Mouse (Mus musculus): ENCODE measurements at regions not wholly inside any gene's neighbourhood (a gene's known extent, or its start where the extent isn't known, plus 50 kb on each side); places are given as distances from the start of the nearest gene placed in this dataset.

DNA sequence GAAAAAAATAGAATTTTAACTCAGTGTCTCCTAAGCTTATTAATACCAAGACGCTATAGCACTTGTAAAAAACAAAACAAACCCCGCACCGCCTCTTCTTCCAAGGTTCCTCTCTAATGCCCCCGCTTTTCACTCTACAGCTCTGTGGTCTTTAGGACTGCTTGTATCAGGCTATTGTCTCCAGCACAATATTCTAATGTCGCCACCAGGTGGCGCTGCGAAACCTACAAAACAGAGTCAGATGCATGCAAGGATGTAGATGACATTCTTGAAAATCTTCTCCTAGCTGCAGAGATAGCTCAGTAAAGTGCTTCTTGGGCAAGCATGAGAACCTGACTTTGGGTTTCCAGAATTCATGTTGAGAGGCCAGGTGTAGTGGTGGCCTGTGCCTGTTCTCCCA is 75.9 kb upstream of the C2cd4b start:
- intact Hi-C loops (cut with DNase I): loop anchor here (10.0 kb wide), 1 partner anchor 291 kb away; no protein-coding TSS in a partner anchor

DNA sequence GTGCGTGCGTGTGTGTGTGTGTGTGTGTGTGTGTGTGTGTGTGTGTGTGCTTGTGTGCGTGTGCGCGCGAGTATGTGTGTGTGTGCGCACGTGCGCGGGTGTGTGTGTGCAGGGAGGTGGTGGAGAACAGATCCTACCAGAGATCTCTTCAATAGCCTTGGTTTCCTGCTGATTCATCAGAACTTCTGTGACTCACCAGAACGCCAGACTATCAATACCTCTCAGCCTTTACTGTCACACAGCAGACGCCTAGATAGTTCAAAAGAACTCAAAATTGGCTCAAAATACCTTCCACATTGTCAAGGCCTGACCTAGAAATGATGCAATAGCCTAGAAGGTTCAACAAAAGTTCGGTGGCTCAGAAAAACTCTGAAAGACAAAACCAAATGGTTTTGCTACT is 66.8 kb upstream of the C2cd4b start:
- DNase-seq (ENCODE audit: low spot score in 2 of 2): no peak
- intact Hi-C loops (cut with DNase I): no loop called here

More for the DNA sequence above, 75.9 kb upstream of the C2cd4b start:
- DNase-seq (ENCODE audit: low spot score in 2 of 2): peak; percentile 64

DNA sequence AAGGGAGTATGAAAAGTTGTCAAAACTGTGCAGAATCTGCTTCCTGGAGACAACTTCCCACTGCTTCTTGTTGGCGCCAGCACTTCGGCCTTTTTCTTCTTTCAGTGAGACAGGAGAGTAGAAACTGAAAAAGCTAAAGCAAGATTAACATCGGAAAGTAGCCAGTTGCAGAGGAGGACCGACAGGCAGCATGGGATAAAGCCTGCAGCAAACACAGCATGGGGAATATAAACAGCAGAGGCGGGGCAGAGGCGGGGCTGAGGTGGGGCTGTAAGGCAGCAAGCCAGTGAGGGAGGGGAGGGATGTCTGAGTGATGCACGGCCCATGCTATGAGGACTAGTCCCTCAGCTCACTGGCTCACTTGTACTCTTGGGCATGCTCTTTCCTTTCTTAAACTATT is 65.5 kb upstream of the C2cd4b start:
- intact Hi-C loops (cut with DNase I): no loop called here

DNA sequence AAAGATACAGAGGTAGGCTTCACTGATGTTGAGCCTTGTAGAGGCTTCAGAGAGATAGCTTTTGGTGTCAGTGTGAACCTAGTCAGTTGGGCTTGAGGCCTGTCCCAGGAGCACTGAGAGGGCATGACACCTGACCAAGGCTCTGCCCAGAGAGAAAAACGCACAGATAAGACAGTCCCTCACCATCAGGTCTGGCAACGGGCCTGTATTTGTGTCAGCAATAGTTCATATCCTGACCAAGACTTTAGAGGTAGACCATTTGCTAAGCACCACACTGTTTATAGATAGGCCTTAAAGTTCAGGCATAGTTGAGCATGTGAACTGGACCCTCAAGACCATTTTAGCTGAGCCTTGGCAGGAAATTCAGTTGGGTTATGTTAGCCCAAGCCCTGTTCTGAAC is 60.4 kb upstream of the C2cd4b start:
- DNase-seq (ENCODE audit: low spot score in 2 of 2): no peak
- intact Hi-C loops (cut with DNase I): no loop called here

More for the DNA sequence above, 65.5 kb upstream of the C2cd4b start:
- DNase-seq (ENCODE audit: low spot score in 2 of 2): peak; percentile 35 to 45

DNA sequence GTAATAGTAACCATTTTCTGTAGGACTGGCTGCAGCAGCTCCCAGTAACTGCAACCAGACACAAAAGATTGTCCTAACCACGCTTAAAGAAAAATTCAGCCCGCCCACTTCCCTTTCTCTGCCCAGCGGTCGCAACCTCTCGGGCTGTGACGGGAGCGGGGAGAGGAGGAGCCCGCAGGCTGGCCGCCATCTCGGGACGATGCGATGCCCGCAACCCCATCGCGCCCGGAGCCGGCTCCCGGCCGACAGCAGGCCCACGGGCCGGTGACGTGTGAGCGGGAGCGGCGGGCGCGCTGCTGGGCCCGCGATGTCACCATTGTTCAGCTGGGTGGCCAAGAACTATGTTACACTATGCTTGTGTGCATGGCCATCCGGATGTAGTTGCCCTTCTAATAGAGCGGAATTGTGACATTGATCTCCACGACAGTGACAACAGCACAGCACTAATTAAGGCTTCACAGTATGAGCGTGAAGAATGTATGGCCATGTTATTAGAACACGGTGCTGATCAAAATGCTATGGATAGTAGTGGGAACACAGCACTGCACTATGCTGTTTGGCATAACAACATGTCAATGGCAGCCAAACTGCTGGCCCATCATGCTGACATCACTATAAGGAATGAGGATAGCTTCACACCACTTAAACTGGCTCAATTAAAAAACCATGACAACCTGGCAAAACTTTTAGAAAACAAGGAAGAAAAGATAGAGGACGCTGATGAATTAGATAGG is 59.2 kb upstream of the C2cd4b start:
- intact Hi-C loops (cut with DNase I): no loop called here
- DNase-seq (ENCODE audit: low spot score in 2 of 2): peak in 1 of 2 experiments; percentile 12

DNA sequence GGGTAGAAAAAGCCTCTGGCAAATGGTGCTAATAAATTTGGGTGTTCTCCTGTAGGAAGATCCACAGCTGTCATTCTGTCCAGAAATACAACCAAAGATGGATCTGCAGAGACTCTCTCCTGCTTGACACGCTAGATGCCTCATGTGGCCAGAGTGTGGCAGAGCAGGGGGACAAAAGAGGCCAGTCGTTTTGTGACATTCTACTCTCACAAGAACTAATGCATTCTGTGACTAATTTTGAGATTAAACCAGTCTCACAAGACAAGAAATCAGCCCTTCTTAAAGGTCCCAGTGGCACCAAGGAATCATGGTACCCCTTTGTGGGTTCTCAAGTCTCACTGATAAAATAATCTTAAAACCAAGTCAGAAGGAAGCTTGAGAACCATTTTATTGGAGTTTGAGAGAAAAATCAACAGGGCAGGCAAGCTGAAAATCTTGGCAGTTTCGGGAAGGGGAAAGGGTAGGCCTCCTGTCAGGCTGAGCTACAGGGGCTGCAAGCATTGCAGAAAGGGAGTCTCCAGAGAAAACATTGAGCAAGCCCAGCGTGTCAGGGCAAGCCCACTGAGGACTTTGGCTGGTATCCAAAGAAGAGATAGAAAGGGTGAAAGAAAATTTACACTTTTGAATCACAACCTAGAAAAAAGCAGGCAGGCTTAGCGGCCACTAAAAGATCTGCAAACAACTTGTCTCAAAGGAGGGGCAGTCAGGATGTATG is 50.8 kb upstream of the C2cd4b start:
- intact Hi-C loops (cut with DNase I): no loop called here
- DNase-seq (ENCODE audit: low spot score in 2 of 2): no peak
